Mouse (Mus musculus): ENCODE measurements around the gene Ccdc151.

Ccdc151 gene

DNA sequence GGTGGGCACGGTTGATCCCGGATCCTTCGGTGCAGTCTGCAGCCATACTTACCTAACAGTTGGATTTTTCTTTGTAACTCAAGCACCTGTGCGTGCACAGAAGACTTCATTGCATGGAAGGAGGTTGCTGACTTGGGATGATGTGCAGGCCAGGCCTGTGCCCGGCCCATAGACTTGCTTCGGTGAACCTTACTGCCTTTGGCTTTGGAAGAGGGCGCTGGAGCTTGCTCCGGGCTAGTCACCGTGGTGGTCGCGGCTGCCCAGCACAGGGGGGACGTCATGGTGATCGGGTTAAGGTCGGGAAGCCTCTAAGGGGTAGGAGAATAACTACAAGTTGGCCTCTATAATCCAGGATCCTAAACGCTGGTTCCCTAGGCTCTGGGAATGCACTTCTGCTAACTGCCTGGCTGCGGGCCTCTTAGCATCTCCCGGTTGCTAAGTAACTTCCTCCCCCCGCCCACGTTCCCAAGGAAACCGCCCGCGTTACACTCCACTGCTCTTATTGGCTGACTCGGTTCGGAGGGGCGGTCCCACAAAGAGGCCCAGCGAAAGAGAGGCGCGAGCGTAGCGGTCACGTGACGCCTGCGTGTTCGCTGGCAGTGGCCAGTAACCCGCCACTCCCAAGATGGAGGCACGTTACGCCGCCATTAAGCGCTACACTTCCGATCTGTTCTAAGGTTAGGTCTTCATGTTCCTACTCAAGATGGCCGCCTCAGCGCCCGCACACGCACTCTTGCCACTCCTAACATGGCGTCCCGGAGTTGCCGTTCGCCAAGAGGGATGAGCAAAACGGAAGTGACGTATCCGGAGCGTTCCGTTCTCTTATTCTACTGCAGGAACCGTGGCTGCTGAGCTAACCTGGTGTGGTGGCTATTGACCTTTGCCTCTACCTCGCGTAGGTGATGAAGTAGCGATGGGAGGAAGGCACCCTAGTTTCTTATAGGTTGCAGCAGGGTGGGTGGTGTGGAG lies at the start of gene Ccdc151, which contains the start of gene Prkcsh:
TSS of gene Ccdc151 (minus strand) at position 441 of the 969 bp plus-strand sequence.
TSS of gene Prkcsh (plus strand) at position 613 of the 969 bp plus-strand sequence.
- DNase-seq (ENCODE audit: low spot score): peak; percentile 99

DNA sequence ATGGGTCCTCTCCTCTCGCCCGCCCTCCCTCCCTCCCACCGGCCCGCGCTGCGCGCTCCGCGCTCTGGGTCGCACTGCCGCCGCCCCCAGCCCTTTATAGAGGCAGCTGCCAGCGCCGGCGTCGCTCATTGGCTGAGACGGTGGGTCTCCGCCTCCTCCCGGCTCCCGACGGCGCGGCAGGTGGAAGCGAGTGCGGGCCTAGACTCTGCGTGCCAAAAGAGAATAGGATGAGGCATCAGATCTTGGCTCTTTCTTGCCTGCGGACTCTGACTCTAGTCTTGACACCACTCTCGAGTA lies 49.5 kb upstream of the Ccdc151 start, which contains the start of gene Elavl3:
TSS of gene Elavl3 (minus strand) at position 66 of the 297 bp plus-strand sequence.
- DNase-seq (ENCODE audit: low spot score): no peak

DNA sequence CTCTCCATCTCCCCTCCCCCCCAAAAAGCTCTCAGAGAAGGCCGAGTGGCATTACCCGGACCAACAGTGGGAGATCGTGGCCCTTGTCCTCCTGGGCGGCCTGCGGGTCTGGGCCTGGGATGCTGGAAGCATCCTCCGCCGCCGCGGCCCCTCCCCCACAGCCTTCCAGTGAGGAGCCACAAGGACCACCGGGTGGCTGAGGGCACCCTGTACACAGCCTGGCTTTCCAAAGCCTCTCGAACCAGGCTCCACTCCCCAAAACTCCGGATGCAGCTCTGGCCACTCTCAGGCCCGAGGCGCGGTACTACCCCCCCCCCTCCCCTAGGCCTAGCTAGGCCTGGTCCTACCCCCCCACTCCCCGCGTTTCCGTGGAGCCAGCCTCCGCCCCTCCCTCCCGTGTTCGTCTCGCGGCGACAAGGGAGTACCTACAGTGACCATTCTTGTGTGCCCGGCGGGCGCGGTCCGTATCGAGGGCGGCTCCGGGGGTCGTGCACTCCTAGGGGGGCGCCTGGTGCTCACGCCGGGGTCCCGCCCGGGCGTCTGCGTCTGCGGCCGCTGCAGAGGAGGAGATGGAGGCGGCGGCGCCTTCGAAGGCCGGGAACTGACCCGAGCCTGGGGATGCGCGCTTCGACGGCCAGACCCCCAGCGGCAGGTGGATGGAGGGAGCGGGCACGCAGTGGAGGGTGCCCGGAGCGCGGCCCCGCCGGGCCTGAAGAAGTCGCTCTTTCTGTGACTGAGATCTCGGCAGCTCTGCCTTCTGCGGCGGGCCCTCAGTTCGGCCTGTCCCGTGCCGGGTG lies 48.9 kb upstream of the Ccdc151 start:
- no peak for DNase-seq (ENCODE audit: low spot score)

DNA sequence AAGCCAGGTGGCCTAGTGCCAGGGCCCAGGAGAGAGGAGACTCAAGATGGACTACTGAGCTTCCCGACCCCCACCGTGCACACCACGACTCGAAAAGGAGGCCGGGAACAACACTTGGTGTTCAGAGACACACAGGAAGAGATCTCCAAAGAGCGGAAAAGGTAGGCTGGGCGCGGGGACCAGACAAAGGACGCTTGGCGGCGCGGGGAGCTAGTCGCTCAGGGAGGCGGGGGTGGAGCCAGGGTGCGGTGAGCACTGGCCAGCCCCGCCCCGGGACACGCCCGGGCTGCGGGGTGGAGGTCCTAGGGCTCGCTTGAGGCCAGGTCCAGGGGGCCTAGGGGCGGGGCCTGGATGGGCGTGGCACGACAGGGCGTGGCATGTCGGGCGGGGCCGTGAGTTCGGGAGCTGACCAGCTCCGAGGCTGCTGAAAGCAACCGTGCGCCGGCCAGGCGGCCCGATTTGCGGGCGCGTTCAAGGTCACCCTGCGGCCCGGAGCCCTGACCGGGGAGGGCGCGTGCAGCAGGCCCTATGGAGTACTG lies 48.0 kb upstream of the Ccdc151 start:
- DNase-seq (ENCODE audit: low spot score): peak; percentile 77

DNA sequence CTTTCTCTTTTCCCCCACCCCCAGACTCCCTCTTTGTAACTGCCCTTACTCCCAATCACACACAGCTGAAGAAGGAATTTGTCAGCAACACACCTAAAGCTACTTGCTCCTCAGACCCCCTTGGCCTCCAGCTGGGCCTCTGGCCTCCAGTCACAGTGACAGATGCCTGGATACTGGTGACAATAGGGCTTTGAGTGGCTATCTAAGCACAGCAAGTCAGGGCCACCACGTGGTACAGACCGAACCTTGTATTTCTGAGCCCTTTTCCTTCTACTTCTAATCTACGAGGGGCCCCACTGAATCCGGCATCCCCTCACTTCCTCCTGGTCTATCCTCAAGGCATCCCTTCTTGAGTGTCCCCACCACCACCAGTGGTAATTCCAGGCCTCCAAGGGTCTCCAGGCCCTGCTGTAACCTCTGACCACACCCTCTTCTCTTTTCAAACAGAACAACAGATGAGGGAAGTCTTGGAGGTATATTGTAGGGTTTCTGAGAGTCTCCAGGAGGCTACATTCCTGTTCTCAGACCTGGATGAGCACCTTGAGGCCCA lies 47.4 kb upstream of the Ccdc151 start:
- DNase-seq (ENCODE audit: low spot score): no peak

DNA sequence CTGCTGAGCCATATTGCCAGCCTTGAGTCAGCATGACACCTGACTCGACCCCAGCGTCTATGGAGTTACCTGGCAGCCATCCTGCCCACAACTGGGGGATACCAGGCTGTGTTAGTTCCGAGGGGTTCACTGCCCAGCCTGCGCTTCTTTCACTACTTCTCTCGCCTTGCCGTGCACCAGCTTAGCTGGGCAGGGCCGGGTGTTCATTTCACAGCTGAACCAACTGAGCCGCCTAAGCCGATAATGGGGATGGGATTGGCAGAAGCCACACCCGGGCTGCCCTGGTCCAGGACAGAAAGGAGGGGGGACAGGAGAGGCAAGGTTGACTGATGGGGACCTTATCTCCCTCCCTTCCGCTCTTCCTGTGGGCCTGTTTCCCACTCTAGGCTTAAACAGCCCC lies 46.9 kb upstream of the Ccdc151 start:
- DNase-seq (ENCODE audit: low spot score): no peak

DNA sequence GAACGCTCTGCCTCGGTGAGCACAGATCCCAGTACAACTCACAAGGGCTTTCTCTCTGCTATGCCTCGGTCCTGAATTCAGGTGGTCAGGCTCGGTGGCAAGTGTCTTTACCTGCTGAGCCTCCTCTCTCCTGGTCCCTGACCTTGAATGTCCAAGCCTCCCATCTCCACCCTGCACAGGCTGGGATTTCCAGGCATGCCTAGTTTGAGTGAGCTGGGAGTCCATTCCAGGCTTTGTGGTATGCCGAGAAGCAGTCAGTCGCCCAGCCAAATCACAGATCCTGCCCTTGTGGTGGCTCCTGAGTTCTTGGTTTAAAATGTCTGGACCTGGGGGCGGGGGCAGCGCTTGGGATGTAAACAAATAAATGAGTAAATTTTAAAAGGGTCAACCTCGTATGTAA lies 44.9 kb upstream of the Ccdc151 start:
- no peak for DNase-seq (ENCODE audit: low spot score)

DNA sequence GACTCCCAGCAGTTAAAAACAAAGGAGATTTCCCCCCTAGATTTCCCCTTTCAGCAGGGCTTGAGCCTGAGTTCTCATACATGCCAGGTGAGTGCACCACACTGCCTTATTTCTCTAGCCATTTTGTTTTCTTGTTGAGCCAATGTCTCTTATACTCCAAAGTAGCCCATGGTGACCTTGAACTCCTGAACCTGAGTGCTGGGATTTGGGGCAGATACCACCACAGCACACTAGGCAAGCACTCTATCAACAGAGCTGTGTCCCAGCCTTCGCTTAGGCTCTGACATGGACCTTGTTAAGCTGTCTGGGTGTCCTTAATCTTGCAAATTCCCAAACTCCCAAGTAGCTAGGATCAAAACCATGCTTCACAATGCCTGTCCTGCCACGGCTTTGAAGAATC lies 39.4 kb upstream of the Ccdc151 start:
- DNase-seq (ENCODE audit: low spot score): no peak

DNA sequence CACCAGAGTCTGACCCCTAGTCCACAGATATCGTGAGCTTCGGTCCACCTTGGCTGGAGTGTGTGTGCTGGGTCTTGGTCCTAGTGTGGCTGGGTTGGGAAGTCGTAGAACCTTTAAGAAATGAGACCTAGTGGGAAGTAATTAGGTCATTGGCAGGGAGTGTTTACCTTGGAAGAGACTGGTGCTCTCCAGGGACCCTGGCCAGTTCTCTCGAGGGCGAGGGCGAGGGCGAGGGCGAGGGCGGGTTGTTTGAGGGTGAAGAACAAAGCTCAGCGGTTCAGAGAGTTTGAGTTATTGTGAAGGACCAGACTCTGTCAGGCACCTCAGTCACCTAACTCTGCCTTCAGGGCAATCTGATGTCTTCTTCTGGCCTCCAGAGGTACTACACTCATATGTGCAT lies 35.4 kb upstream of the Ccdc151 start:
- no peak for DNase-seq (ENCODE audit: low spot score)

DNA sequence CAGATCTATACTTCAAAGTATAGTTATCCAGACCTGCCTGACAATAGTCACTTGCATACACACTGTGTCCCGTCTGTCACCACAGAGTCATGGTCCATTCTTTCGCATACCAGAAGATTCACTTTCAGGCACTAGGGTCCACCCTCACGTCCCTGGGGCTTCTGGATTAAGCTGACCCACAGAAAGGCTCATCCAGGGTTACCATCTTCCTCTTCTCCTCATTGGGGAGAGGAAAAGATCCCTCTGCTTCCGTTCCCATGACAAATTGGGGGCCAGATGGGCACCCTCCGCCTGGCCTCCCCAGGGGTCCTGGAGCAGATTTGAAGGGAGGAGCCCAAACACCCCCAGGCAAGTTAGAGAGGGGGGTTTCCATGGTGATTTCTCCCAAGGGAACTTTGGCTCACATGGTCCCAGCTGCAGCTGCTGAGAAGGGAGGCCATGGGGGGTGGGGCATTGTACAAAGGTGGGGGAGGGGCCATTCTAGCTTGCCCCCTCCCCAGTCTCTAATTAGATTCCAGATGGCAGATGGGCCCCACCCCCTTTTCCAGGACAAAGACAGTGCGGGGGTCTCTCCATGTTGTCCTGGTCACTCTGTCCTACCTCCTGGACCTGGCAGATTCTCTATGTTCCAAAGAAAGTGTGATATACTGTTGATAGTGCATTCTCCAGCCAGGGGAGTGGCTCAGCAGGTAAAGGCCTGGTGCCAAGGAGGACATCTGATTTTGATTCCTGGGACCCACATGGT lies 33.0 kb upstream of the Ccdc151 start:
- DNase-seq (ENCODE audit: low spot score): no peak

DNA sequence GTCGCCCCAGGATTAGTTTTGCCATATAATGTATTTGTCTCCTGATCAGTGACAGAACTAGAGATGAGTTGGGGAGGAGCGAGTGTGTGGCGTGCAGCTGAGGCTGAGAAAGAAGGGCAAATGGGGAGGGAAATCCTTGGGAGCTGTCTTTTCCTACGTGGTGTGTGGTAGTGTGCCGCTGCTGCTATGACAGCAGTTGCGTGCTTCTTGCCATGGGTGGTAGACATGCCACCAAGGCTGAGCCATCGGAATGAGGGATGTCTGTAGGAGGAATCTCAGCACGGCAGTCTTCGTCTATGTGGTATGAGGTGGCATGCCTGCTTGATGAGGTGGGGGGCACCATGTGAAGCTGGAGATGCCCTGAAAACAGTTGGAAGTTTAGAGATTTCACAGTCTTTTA lies 28.0 kb upstream of the Ccdc151 start:
- no peak for DNase-seq (ENCODE audit: low spot score)

DNA sequence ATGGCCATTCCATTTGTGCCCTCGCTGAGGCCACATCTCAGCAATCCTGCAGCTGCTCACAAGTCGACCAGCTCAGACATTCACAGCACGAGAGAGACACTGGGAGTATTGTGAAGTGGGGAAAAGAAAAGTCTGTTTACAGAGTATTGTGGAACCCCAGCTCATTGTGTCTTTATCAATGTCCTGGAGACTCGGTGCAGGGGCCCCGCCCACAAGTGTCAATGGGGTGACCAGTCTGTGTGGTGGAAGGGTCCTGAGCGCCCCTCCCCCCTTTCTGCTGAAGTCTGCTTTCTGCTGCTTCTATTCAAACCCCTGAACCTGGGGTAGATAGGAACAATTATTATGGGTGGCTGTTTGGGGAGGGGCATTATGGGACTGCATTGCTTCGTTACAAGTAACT lies 26.0 kb upstream of the Ccdc151 start:
- DNase-seq (ENCODE audit: low spot score): no peak

DNA sequence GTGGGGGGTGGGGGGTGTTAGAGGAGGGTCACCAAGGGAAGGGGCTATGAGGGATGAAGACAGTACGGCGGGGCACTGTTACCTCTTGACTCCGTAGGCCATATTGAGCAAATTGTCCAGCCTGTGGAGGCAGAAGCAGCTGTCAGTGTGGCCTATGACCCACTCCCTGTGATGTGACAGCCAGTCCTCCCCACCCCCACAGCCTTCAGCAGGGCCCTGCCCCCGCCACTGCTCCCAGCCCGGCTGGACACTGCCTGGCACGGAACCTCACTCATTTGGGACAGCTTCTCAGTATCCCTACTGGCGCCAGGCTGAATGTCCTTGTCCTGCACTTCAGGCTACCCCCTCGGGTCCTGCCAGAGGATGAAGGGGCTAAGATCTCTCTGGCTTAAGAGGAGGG lies 22.2 kb upstream of the Ccdc151 start:
- no peak for DNase-seq (ENCODE audit: low spot score)

DNA sequence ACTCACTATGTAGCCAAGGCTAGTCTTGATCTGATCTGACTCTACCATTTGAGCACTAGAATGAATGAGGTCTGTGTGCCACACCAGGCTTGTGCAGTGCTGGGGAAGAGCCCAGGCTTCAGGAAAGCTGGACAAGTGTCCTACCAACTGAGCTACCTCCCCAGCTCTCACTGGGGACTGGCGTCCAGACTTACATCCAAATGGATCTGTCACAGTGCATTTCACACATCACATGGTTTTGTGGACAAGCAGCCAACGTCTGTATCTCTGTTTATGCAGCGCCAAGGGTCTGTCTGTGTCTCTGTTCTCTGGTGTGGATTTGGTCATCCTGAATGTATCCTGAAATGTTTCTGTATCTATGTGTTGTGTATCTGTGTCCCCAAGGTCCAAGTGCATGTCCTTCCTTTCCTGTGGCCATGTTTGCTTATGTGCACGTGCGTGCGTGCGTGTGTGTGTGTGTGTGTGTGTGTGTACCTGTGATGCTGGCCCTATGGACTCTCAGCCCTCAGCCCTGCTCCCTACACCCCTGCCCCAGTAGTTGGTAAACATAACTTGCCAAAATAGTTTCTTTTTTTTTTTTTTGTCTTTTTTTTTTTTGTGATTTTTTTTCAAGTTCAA lies 14.9 kb upstream of the Ccdc151 start:
- DNase-seq (ENCODE audit: low spot score): no peak

DNA sequence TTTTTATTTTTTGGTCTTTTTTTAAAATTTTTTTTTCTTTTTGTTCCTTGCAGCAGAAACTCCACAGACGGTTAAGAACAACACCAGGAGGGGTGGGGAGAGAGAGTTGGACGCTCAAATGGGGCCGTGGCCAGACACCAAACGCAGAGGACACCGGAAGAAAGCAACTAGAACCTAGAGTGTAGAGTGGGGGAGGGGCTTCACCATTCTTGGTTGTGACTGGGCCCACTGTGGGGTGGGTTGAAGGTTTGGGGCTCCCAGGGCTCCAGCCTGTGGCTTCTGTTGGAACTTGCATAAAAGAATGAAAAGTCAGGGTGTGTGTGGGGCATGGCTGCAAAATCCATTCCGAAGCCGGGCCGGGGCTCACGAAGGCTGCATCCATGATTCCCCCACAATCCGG lies 13.8 kb upstream of the Ccdc151 start:
- DNase-seq (ENCODE audit: low spot score): no peak

DNA sequence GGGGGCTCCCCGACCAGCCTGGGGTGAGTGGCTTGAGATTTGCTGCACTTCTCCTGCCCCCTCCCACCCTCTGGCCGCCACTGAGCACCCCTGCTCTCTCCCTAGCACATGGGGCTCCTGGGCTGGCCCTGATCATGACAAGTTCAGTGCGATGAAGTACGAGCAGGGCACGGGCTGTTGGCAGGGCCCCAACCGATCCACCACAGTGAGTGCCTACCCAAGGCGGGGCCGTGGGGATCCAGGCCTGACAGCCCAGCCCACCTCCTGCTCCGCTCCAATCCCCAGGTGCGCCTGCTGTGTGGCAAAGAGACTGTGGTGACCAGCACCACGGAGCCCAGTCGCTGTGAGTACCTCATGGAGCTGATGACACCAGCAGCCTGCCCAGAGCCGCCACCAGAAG lies 10.3 kb upstream of the Ccdc151 start:
- no peak for DNase-seq (ENCODE audit: low spot score)

DNA sequence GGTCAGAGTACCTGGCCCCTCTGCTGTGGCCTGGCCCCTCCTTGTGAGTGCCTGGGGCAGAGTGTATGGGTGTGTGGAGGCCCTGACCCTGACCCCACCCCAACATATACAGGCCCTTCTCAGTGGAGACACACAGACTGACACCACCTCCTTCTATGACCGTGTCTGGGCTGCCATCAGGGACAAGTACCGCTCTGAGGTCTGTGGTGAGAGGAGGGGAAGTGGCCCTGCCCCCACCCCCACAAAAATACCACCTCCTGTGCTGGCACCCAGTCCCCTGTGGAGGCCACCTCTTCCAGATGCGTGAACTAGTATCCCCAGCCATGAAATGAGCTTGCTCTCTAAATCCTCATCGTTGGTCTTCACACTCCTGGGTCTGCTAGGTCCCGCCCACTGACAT lies 8.6 kb upstream of the Ccdc151 start:
- DNase-seq (ENCODE audit: low spot score): no peak

DNA sequence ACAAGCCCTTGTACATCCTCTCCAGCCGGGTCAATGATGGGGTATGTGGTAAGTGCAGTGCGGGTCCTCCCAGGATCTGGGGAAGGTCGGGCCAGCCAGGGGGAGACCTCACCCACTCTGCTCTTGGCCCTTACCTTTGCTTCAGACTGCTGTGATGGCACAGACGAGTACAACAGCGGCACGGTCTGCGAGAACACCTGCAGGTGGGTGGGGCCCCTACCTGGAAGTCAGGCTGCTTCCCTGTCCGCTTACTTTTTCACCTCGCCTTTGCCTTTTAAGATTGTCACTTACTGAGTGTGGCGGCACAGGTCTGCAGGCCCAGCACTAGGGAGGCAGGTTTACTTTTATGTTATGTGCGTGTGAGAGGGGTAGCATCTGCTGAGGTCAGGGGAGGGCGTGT lies 2.1 kb upstream of the Ccdc151 start:
- no peak for DNase-seq (ENCODE audit: low spot score)

DNA sequence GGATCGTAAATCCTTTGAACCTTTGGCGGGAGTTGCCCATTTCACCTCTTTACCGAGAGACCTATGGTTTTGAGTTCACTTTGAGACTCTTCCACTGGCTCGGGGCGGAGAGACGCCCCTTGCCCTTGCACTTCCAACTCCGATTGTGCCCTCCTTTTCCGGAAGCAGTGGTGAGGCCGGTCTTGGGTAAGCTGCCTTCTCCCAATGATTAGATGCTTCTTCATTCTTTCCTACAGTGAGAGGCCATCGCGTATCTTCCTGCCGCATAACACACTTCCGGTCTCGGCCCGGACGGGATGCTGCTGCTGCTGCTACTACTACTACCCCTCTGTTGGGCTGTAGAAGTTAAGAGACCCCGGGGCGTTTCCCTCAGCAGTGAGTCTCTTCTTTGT lies 725 bp upstream of the Ccdc151 start:
- no peak for DNase-seq (ENCODE audit: low spot score)

DNA sequence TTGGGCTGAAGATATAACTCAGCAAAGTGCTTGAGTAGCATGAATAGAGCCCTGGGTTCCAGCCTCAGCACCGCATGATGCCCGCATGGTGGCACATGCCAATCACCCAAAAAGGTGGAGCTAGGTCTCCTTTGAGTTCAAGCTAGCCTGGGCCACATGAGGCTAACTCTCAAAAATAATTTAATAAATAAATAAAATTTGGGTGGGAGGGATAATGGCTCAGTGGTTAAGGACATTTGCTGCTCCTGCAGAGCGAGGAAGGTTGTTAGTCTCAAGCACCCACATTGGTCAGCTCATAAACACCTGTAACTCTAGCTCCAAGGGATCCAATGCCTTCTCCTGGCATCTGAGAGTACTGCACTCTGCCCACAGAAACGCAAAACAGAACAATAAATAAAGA lies 801 bp downstream of the Ccdc151 start:
- no peak for DNase-seq (ENCODE audit: low spot score)

DNA sequence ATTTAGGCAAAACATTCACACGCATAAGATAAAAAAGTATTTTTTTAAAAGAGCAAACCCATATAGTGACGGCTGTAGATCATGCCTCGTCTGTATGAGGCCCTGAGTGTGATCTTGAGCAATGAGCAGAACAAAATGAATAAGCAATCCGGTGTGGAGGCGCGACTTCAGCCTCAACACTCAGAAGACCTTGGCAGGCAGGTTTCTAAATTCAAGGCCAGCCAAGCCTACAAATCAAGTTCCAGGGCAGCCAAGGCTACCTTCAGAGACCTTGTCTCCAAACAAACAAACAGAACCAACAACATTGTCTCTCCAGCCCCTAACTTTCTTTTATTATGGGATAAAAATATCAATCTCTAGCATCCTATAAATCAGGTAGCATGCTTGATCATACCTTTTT lies 2.1 kb downstream of the Ccdc151 start:
- DNase-seq (ENCODE audit: low spot score): no peak
